Mouse (Mus musculus) c-Kit-positive CD71-positive TER-119-positive erythroid progenitor cells, embryonic 14.5 days (primary cell): ENCODE measurements around the gene Tgm5.
A peak's percentile ranks its signal among the peaks of the same experiment; 100 is the strongest.
"Not testable (repeated sequence)": the region's sequence is repeated elsewhere in the genome, so short reads cannot be mapped to it uniquely, and the experiment has no call there.

ENCODE experiments used
- DNase-seq: peaks from one replicate; pipeline ENCODE4 v3.0.0-alpha.2; 2013; ENCODE audit warnings: low spot score

The Tgm5 gene

GRCm38 (mm10) chr2:121085480-121086185 lies at the start of gene Tgm5:
TSS of gene Tgm5 (minus strand) at chr2:121085841.
- DNase-seq: no peak

GRCm38 (mm10) chr2:121132822-121133221 lies 47.2 kb upstream of the Tgm5 start:
- no peak for DNase-seq

- no peak for DNase-seq
These were observed 43.4 kb upstream of the Tgm5 start for GRCm38 (mm10) chr2:121128865-121129620.

GRCm38 (mm10) chr2:121127536-121127935 lies 41.9 kb upstream of the Tgm5 start:
- no peak for DNase-seq

GRCm38 (mm10) chr2:121126302-121126701 lies 40.7 kb upstream of the Tgm5 start:
- DNase-seq: not testable (repeated sequence)

- no peak for DNase-seq
These were observed 33.6 kb upstream of the Tgm5 start for GRCm38 (mm10) chr2:121119260-121119659.

GRCm38 (mm10) chr2:121115418-121115817 lies 29.8 kb upstream of the Tgm5 start:
- no peak for DNase-seq

- no peak for DNase-seq
These were observed 24.1 kb upstream of the Tgm5 start, which contains the start of gene Tgm7 for GRCm38 (mm10) chr2:121109695-121110094. TSS of gene Tgm7 (minus strand) at chr2:121109795.

- no peak for DNase-seq
These were observed 20.3 kb upstream of the Tgm5 start for GRCm38 (mm10) chr2:121105940-121106339.

- peak; percentile 69 for DNase-seq
These were observed 16.4 kb upstream of the Tgm5 start for GRCm38 (mm10) chr2:121102051-121102450.

GRCm38 (mm10) chr2:121089751-121090150 lies 4.1 kb upstream of the Tgm5 start:
- no peak for DNase-seq

- DNase-seq: no peak
These were observed 2.9 kb upstream of the Tgm5 start for GRCm38 (mm10) chr2:121088507-121088906.

- DNase-seq: no peak
These were observed 3.0 kb downstream of the Tgm5 start for GRCm38 (mm10) chr2:121082626-121083025.

GRCm38 (mm10) chr2:121074747-121075146 lies 10.9 kb downstream of the Tgm5 start:
- DNase-seq: no peak

- peak; percentile 48 for DNase-seq
These were observed 13.8 kb downstream of the Tgm5 start for GRCm38 (mm10) chr2:121071871-121072270.

GRCm38 (mm10) chr2:121069506-121069905 lies 16.1 kb downstream of the Tgm5 start:
- DNase-seq: no peak

- DNase-seq: no peak
These were observed 18.5 kb downstream of the Tgm5 start for GRCm38 (mm10) chr2:121067116-121067515.

- DNase-seq: no peak
These were observed 24.3 kb downstream of the Tgm5 start for GRCm38 (mm10) chr2:121061315-121061714.

- DNase-seq: no peak
These were observed 27.6 kb downstream of the Tgm5 start for GRCm38 (mm10) chr2:121057997-121058396.

- peak; percentile 51 for DNase-seq
These were observed 29.7 kb downstream of the Tgm5 start for GRCm38 (mm10) chr2:121055915-121056314.

- no peak for DNase-seq
These were observed 31.6 kb downstream of the Tgm5 start for GRCm38 (mm10) chr2:121054060-121054459.

GRCm38 (mm10) chr2:121052176-121052575 lies 33.5 kb downstream of the Tgm5 start:
- no peak for DNase-seq

GRCm38 (mm10) chr2:121045653-121046052 lies 40.0 kb downstream of the Tgm5 start:
- no peak for DNase-seq
